Mouse (Mus musculus): ENCODE results near the gene Atp6v1b1. TPM values are rescaled to one million over a fixed set of nuclear protein-coding genes. Genes with fewer than 3 reads are reported as not detected.

Atp6v1b1 gene
- not detected in 4 replicates for total RNA-seq (2023)

DNA sequence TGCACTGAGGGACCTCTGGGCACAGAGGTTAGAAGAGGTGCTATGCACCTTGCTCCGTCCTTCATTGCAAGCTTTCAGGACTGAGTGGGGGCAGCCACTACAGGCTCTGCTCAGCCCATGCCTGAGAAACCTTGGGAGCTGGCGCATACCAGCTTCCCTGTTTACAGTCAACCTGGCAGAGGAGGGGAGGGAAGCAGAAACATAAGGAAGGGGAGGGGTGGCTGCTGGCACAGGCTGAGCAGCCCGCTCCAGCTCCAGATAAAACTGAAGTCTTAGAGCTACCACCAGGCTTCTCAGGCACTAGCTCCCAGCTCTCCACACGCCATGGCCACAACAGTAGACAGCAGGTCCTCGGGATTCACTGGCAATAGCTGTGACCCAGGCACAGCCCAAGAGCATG is at the start of gene Atp6v1b1:
Gene Atp6v1b1 (plus strand): TSS at position 230 of the 400 bp plus-strand sequence.

DNA sequence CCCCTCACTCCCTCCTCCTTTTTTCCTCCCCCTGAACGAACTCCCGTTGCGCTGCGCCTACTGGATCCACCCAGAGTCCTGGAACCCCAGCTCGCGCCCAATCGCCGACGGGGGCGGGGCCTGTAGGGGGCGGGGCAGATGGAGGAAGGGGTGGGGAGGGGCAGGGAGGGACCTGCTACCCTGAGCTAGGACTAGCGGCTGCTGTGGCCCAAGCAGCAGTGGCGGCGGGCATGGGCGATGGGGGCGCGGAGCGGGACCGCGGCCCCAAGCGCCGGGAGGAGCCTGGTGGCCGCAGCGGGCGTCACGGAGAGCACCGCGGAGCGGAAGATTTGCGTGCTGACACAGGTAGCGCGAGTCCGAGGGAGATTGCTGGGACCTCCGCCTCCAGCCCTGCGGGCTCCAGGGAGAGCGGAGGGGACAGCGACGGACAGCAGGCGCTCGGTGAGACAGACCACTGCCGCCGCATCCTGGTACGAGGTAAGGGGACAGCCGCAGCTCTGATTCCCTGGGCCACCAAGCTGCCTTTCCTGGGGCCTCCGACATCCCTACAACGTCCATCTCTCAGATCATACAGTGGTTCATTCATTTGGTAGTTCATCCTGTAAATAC is 31.6 kb upstream of the Atp6v1b1 start, which contains the start of gene Vax2:
Gene Vax2 (plus strand): TSS at position 198 of the 609 bp plus-strand sequence.

DNA sequence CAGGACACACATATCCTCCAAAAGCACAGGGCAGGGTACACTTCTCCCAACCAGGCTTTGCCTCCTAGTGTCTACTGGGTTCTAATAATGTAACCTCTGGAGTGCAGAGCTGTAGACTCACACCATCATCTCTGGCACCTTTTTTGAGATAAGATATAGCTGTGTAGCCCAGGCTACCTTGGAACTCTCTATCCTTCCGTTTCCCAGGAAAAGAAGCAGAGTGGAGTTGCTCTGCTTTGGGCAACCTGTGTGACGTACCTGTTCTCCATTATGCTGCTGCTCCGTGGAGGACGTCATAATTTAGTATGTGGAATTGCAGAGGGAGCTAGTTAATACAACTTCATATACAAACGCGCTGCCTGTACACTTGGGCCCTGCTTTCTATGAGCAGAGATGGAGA is 19.6 kb downstream of the Atp6v1b1 start, which contains the start of gene Ankrd53:
Gene Ankrd53 (plus strand): TSS at position 301 of the 400 bp plus-strand sequence.

GRCm38 (mm10) chr6:83775638-83776293 is 33.0 kb downstream of the Atp6v1b1 start, which contains the start of gene Tex261:
Gene Tex261, minus strand, starts transcription at chr6:83775813.

GRCm38 (mm10) chr6:83794760-83795296 is 52.0 kb downstream of the Atp6v1b1 start, which contains the start of gene Nagk:
Gene Nagk, plus strand, starts transcription at chr6:83794982.

Other genes starting within 250 kb of the Atp6v1b1 start
- gene Dguok, start 236.0 kb upstream of the Atp6v1b1 start, total RNA-seq (2023), result 48.3 to 57.5 TPM (median 53.9 TPM) in 4 replicates
- gene Actg2, start 206.7 kb upstream of the Atp6v1b1 start, total RNA-seq (2023), result not detected in 4 replicates
- 15.3 to 17.4 TPM (median 16.3 TPM) in 4 replicates for gene Stambp, start 170.3 kb upstream of the Atp6v1b1 start, total RNA-seq (2023)
- not detected in 4 replicates for gene Clec4f, start 86.8 kb upstream of the Atp6v1b1 start, total RNA-seq (2023)
- gene Cd207, start 65.1 kb upstream of the Atp6v1b1 start, total RNA-seq (2023), result 0.39 TPM in 1 of 4 replicates, not detected in the others
- not detected in 4 replicates for gene Vax2, start 31.7 kb upstream of the Atp6v1b1 start, total RNA-seq (2023)
- gene Ankrd53, start 19.7 kb downstream of the Atp6v1b1 start, total RNA-seq (2023), result not detected in 4 replicates
- 33.4 to 51.1 TPM (median 45.6 TPM) in 4 replicates for gene Tex261, start 32.8 kb downstream of the Atp6v1b1 start, total RNA-seq (2023)
- gene Nagk, start 52.0 kb downstream of the Atp6v1b1 start, total RNA-seq (2023), result 15.9 to 22.8 TPM (median 19.2 TPM) in 4 replicates
- gene Paip2b, start 88.8 kb downstream of the Atp6v1b1 start, total RNA-seq (2023), result 36.5 to 55.6 TPM (median 45.9 TPM) in 4 replicates
- 155 to 171 TPM (median 156 TPM) in 4 replicates for gene Zfp638, start 124.1 kb downstream of the Atp6v1b1 start, total RNA-seq (2023)

Data from B cell, adult 62 days (primary cell).